Mouse (Mus musculus): ENCODE results near the gene Gm9602.
"Not testable (repeated sequence)": the region's sequence is repeated elsewhere in the genome, so short reads cannot be mapped to it uniquely, and the experiment has no call there.

Gene Gm9602

GRCm38 (mm10) chr14:4776037-4776436 is at the start of gene Gm9602:
Gene Gm9602 (plus strand): TSS chr14:4776337.
- not testable (repeated sequence) for DNase-seq

- DNase-seq: not testable (repeated sequence)
Observed at GRCm38 (mm10) chr14:4806421-4806820, 30.3 kb downstream of the Gm9602 start.

GRCm38 (mm10) chr14:4821950-4822349 is 45.8 kb downstream of the Gm9602 start:
- not testable (repeated sequence) for DNase-seq
